Mouse (Mus musculus): ENCODE measurements around the gene Fstl3. TPM values are rescaled to one million over a fixed set of nuclear protein-coding genes. Genes with fewer than 3 reads are reported as not detected.

Gene Fstl3
- polyA plus RNA-seq, 1 experiment from 2014 or later = 17.6 TPM

GRCm38 (mm10) chr10:79768400-79768799 is 8.7 kb upstream of the Fstl3 start:
- peak overlapping the region; percentile 74; the same call in 1 of the 2 replicates for H3K4me2 ChIP-seq (replicated peaks; ENCODE audit: low read depth)
- H3K27ac ChIP-seq (replicated peaks) = no peak overlapping the region
- WGBS = 1% methylated on average over 5 of the region's 5 CpGs

GRCm38 (mm10) chr10:79769329-79769728 is 7.7 kb upstream of the Fstl3 start:
- Histone ChIP-seq H3K9ac (ENCODE audit: low read length) (no peak overlapping the region), H3K27me3 (ENCODE audit: control insufficient read depth, insufficient read depth, low read length) (no peaks in the 10 kb centered on the region), H3K36me3 (ENCODE audit: control insufficient read depth, insufficient read depth, low read length) (no peaks in the 10 kb centered on the region), H3K4me2 (replicated peaks; ENCODE audit: low read depth) (no peak overlapping the region), H3K27ac (replicated peaks) (no peak overlapping the region), H3K4me1 (replicated peaks; ENCODE audit: control insufficient read depth, insufficient read depth) (peaks cover 8% of the 10 kb centered on the region), H3K9me3 (ENCODE audit: control insufficient read depth, low read length) (no peaks in the 10 kb centered on the region), H3K4me3 (ENCODE audit: low read depth, low read length) (no peak overlapping the region)
- no peak for TF ChIP-seq CTCF (IDR thresholded peaks at IDR 0.05; ENCODE audit: low read depth)
- no peak for TF ChIP-seq EP300 (optimal IDR thresholded peaks at IDR 0.05)
- ATAC-seq (ENCODE audit: low FRiP score, low TSS enrichment) (no peak), DNase-seq (ENCODE audit: low spot score) (no peak)
- 28% methylated on average over 4 of the region's 4 CpGs for WGBS

More at GRCm38 (mm10) chr10:79768400-79768799, 8.7 kb upstream of the Fstl3 start:
- TF ChIP-seq CTCF (IDR thresholded peaks at IDR 0.05; ENCODE audit: low read depth) (peak; percentile 98), EP300 (optimal IDR thresholded peaks at IDR 0.05) (no peak)
- Histone ChIP-seq H3K36me3 (ENCODE audit: control insufficient read depth, insufficient read depth, low read length) (no peaks in the 10 kb centered on the region), H3K4me3 (ENCODE audit: low read depth, low read length) (no peak overlapping the region), H3K9ac (ENCODE audit: low read length) (no peak overlapping the region), H3K27me3 (ENCODE audit: control insufficient read depth, insufficient read depth, low read length) (no peaks in the 10 kb centered on the region), H3K4me1 (replicated peaks; ENCODE audit: control insufficient read depth, insufficient read depth) (peaks cover 8% of the 10 kb centered on the region), H3K9me3 (ENCODE audit: control insufficient read depth, low read length) (no peaks in the 10 kb centered on the region)
- DNase-seq (ENCODE audit: low spot score) (peak; percentile 84), ATAC-seq (ENCODE audit: low FRiP score, low TSS enrichment) (no peak)

- no peak overlapping the region for H3K4me2 ChIP-seq (replicated peaks; ENCODE audit: low read depth)
- no peaks in the 10 kb centered on the region; the same call in 1 of the 2 replicates for H3K4me1 ChIP-seq (replicated peaks; ENCODE audit: control insufficient read depth, insufficient read depth)
- H3K27ac ChIP-seq (replicated peaks) = no peak overlapping the region
- WGBS = 91% methylated on average over 3 of the region's 3 CpGs
- no peak overlapping the region for H3K4me3 ChIP-seq (ENCODE audit: low read depth, low read length)
- TF ChIP-seq EP300 (optimal IDR thresholded peaks at IDR 0.05) (no peak), CTCF (IDR thresholded peaks at IDR 0.05; ENCODE audit: low read depth) (peak; percentile 48)
- H3K9me3 ChIP-seq (ENCODE audit: control insufficient read depth, low read length) = no peaks in the 10 kb centered on the region
- H3K9ac ChIP-seq (ENCODE audit: low read length) = no peak overlapping the region
- ATAC-seq (ENCODE audit: low FRiP score, low TSS enrichment) = no peak
- no peaks in the 10 kb centered on the region for H3K27me3 ChIP-seq (ENCODE audit: control insufficient read depth, insufficient read depth, low read length)
- DNase-seq (ENCODE audit: low spot score) = no peak
- H3K36me3 ChIP-seq (ENCODE audit: control insufficient read depth, insufficient read depth, low read length) = no peaks in the 10 kb centered on the region
Observed at GRCm38 (mm10) chr10:79772320-79772719, 4.8 kb upstream of the Fstl3 start.

GRCm38 (mm10) chr10:79773208-79773607 is 3.9 kb upstream of the Fstl3 start:
- WGBS = 89% methylated on average over 2 of the region's 2 CpGs
- no peaks in the 10 kb centered on the region for H3K9me3 ChIP-seq (ENCODE audit: control insufficient read depth, low read length)
- no peaks in the 10 kb centered on the region for H3K36me3 ChIP-seq (ENCODE audit: control insufficient read depth, insufficient read depth, low read length)
- H3K4me2 ChIP-seq (replicated peaks; ENCODE audit: low read depth) = no peak overlapping the region
- no peaks in the 10 kb centered on the region for H3K27me3 ChIP-seq (ENCODE audit: control insufficient read depth, insufficient read depth, low read length)
- no peak overlapping the region for H3K4me3 ChIP-seq (ENCODE audit: low read depth, low read length)
- no peak for ATAC-seq (ENCODE audit: low FRiP score, low TSS enrichment)
- peaks cover under 1% of the 10 kb centered on the region; the same call in 1 of the 2 replicates for H3K4me1 ChIP-seq (replicated peaks; ENCODE audit: control insufficient read depth, insufficient read depth)
- no peak for DNase-seq (ENCODE audit: low spot score)
- H3K9ac ChIP-seq (ENCODE audit: low read length) = no peak overlapping the region
- TF ChIP-seq EP300 (optimal IDR thresholded peaks at IDR 0.05) = no peak
- no peak for TF ChIP-seq CTCF (IDR thresholded peaks at IDR 0.05; ENCODE audit: low read depth)
- H3K27ac ChIP-seq (replicated peaks) = no peak overlapping the region

- ATAC-seq (ENCODE audit: low FRiP score, low TSS enrichment) (no peak), DNase-seq (ENCODE audit: low spot score) (no peak)
- TF ChIP-seq EP300 (optimal IDR thresholded peaks at IDR 0.05) (no peak), CTCF (IDR thresholded peaks at IDR 0.05; ENCODE audit: low read depth) (peak; percentile 51)
- WGBS = 63% methylated on average over 5 of the region's 5 CpGs
- 0 out of 2 replicates have a peak, but pooled peaks cover 2% of the 10 kb centered on the region for H3K4me1 ChIP-seq (replicated peaks; ENCODE audit: control insufficient read depth, insufficient read depth)
- H3K9ac ChIP-seq (ENCODE audit: low read length) = no peak overlapping the region
- no peaks in the 10 kb centered on the region for H3K36me3 ChIP-seq (ENCODE audit: control insufficient read depth, insufficient read depth, low read length)
- no peaks in the 10 kb centered on the region for H3K9me3 ChIP-seq (ENCODE audit: control insufficient read depth, low read length)
- no peak overlapping the region for H3K4me3 ChIP-seq (ENCODE audit: low read depth, low read length)
- no peak overlapping the region for H3K4me2 ChIP-seq (replicated peaks; ENCODE audit: low read depth)
- H3K27ac ChIP-seq (replicated peaks) = no peak overlapping the region
- H3K27me3 ChIP-seq (ENCODE audit: control insufficient read depth, insufficient read depth, low read length) = no peaks in the 10 kb centered on the region
Observed at GRCm38 (mm10) chr10:79774486-79775279, 2.4 kb upstream of the Fstl3 start.

- H3K9ac ChIP-seq (ENCODE audit: low read length) = no peak overlapping the region
- H3K27me3 ChIP-seq (ENCODE audit: control insufficient read depth, insufficient read depth, low read length) = no peaks in the 10 kb centered on the region
- peak overlapping the region; percentile 46; the same call in 1 of the 2 replicates for H3K4me3 ChIP-seq (ENCODE audit: low read depth, low read length)
- H3K9me3 ChIP-seq (ENCODE audit: control insufficient read depth, low read length) = no peaks in the 10 kb centered on the region
- peak overlapping the region; percentile 72 for H3K4me2 ChIP-seq (replicated peaks; ENCODE audit: low read depth)
- DNase-seq (ENCODE audit: low spot score) = peak; percentile 72
- no peak for TF ChIP-seq CTCF (IDR thresholded peaks at IDR 0.05; ENCODE audit: low read depth)
- TF ChIP-seq EP300 (optimal IDR thresholded peaks at IDR 0.05) = no peak
- 9% methylated on average over 15 of the region's 15 CpGs for WGBS
- no peak for ATAC-seq (ENCODE audit: low FRiP score, low TSS enrichment)
- peaks cover 2% of the 10 kb centered on the region; the same call in 1 of the 2 replicates for H3K4me1 ChIP-seq (replicated peaks; ENCODE audit: control insufficient read depth, insufficient read depth)
- H3K36me3 ChIP-seq (ENCODE audit: control insufficient read depth, insufficient read depth, low read length) = no peaks in the 10 kb centered on the region
- H3K27ac ChIP-seq (replicated peaks) = peak overlapping the region; percentile 75
Observed at GRCm38 (mm10) chr10:79778006-79778405, 934 bp downstream of the Fstl3 start.

All from stomach, postnatal 0 days (tissue).